Comparison of ENCODE assay signal across 27 mouse cellular contexts in the genomic region with DNA sequence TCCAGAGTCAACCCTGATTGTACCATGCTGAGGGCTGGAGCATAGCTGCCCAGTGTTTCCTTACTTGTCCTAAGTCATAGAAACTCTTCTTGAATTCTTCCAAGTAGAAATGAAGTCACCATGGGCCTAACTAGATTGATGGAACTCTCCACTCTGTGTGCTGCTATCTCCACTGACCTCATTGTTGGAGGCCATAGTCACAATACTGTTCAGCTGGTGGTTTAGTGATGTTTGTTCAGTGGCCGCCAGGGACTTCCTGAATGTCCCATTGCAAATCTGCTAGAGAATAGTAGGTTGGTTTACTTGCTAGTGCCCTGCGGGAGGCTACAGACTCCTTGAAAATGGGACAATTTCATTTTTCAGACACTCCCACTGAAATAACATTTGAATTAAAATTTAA.
DNase-seq lines count a peak whose midpoint lies in the region; ATAC-seq lines count a peak whose summit lies in the region.
"Had no signal": no experiment of that assay in that cellular context is flagged by ENCODE, and none has a peak within 500 bp of the region (broad histone marks: within the 10 kb centered on the region; RNA-seq: fewer than 3 reads in every experiment).

No protein-coding gene starts in this region.

- H3K27me3 ChIP-seq in hindbrain, embryonic 12.5 days: no peaks in the 10 kb centered on the region
- H3K27me3 ChIP-seq: CH12.LX; embryonic facial prominence, embryonic 15.5 days; forebrain, embryonic 12.5 days; Patski had no signal

- DNase-seq in adrenal gland, adult 2 months: peak; percentile 52
- DNase-seq in adrenal gland, postnatal 4 days (ENCODE audit: low spot score in 2 of 2): no peak
- DNase-seq in adrenal gland, postnatal 14 days: peak; percentile 48
- DNase-seq in adrenal gland, postnatal 10 days: no peak
- peak; percentile 79 for DNase-seq in 416B (ENCODE audit: low read depth)
- peak; percentile 23 to 44 for DNase-seq in adrenal gland, postnatal 36 days
- DNase-seq: B cell, adult 2 months; cerebellum, adult 11 months; cerebellum, adult 18-20 months; cerebellum, adult 8-10 months; cerebellum, adult 9-11 months; cerebellum, postnatal 14 days; cerebellum, postnatal 36 days; embryo, embryonic 11 days had no signal

- no peaks in the 10 kb centered on the region for H3K4me1 ChIP-seq in hindbrain, embryonic 12.5 days
- H3K4me1 ChIP-seq: embryonic facial prominence, embryonic 15.5 days; forebrain, embryonic 10.5 days; forebrain, embryonic 12.5 days had no signal

- H3K9me3 ChIP-seq in hindbrain, embryonic 12.5 days (replicated peaks): no peaks in the 10 kb centered on the region
- H3K9me3 ChIP-seq: embryonic facial prominence, embryonic 13.5 days; embryonic facial prominence, embryonic 15.5 days; forebrain, embryonic 10.5 days; forebrain, embryonic 12.5 days had no signal

- no peak overlapping the region for H3K4me2 ChIP-seq in hindbrain, embryonic 12.5 days (replicated peaks)
- H3K4me2 ChIP-seq: embryonic facial prominence, embryonic 13.5 days; embryonic facial prominence, embryonic 15.5 days; forebrain, embryonic 12.5 days had no signal

- 76% methylated on average over 2 of the region's 2 CpGs for WGBS in hindbrain, embryonic 12.5 days

- H3K4me3 ChIP-seq in hindbrain, embryonic 12.5 days: no peak overlapping the region
- H3K4me3 ChIP-seq: embryonic facial prominence, embryonic 13.5 days; embryonic facial prominence, embryonic 15.5 days; erythroblast, embryonic 14.5 days; forebrain, embryonic 10.5 days; forebrain, embryonic 12.5 days had no signal

- H3K9ac ChIP-seq in hindbrain, embryonic 12.5 days: no peak overlapping the region
- H3K9ac ChIP-seq: embryonic facial prominence, embryonic 13.5 days; embryonic facial prominence, embryonic 15.5 days; forebrain, embryonic 12.5 days had no signal

- no peak overlapping the region for H3K27ac ChIP-seq in hindbrain, embryonic 12.5 days
- H3K27ac ChIP-seq: embryonic facial prominence, embryonic 13.5 days; embryonic facial prominence, embryonic 15.5 days; forebrain, embryonic 10.5 days; forebrain, embryonic 12.5 days had no signal

- H3K36me3 ChIP-seq in hindbrain, embryonic 12.5 days: no peaks in the 10 kb centered on the region
- H3K36me3 ChIP-seq: embryonic facial prominence, embryonic 13.5 days; embryonic facial prominence, embryonic 15.5 days; G1E had no signal

- no peak for ATAC-seq in hindbrain, embryonic 12.5 days (ENCODE audit: low FRiP score)
- ATAC-seq: activated CD4-positive, CD25-positive, alpha-beta regulatory T cell, adult 4 months; CD4-positive, CD25-positive, alpha-beta regulatory T cell, adult 4 months; forebrain, embryonic 14.5 days; forebrain, embryonic 16.5 days; Patski had no signal

Comparison
In these comparisons a context has a peak if more than half of its experiments do, and no peak if none do; other contexts are left out.
1. DNase-seq: peak in adrenal gland, adult 2 months (single experiment), adrenal gland, postnatal 14 days (single experiment), 416B (single experiment) and adrenal gland, postnatal 36 days (2 of 2); none in adrenal gland, postnatal 4 days (0 of 2) and adrenal gland, postnatal 10 days (single experiment).